Mouse (Mus musculus): ENCODE data around the gene Apex2.

- no peak for TF ChIP-seq CTCF (IDR thresholded peaks at IDR 0.05; ENCODE audit: low read depth)
- TF ChIP-seq EP300 (optimal IDR thresholded peaks at IDR 0.05), result no peak
Observed at GRCm38 (mm10) chrX:150551986-150552385, 37.7 kb downstream of the Apex2 start.

Data from stomach, postnatal 0 days (tissue).